Mouse (Mus musculus) forebrain, embryonic 11.5 days (tissue): ENCODE results near the gene Safb. TPM values are rescaled to one million over a fixed set of nuclear protein-coding genes. Genes with fewer than 3 reads are reported as not detected.

ENCODE experiments used
- ATAC-seq: fragments of 200-750 bp; cut with Nextera tagmentation; replicated peaks from 2 replicates; pipeline ENCODE4 v1.8.0; 2017; ENCODE audit warnings: moderate TSS enrichment; ENCODE audit not compliant: low FRiP score
- DNase-seq: peaks from one replicate; pipeline ENCODE4 v3.0.0-alpha.2; 2017; ENCODE audit warnings: low spot score
- H3K27ac ChIP-seq: fragments of 300-500 bp; sonication (generic); 2 replicates; pipeline ENCODE4 v1.5.1; 2014; ENCODE audit warnings: low read depth, low read length
- H3K27me3 ChIP-seq: fragments of 300-500 bp; sonication (generic); 2 replicates; pipeline ENCODE4 v1.6.1; 2014; ENCODE audit warnings: mild to moderate bottlenecking, low read length, mixed read lengths; ENCODE audit not compliant: control insufficient read depth, insufficient read depth
- H3K36me3 ChIP-seq: fragments of 300-500 bp; sonication (generic); 2 replicates; pipeline ENCODE4 v1.6.1; 2014; ENCODE audit warnings: mild to moderate bottlenecking, low read length, moderate library complexity, mixed read lengths; ENCODE audit not compliant: control insufficient read depth, insufficient read depth
- H3K4me1 ChIP-seq: fragments of 300-500 bp; sonication (generic); replicated peaks from 2 replicates; pipeline ENCODE4 v1.6.1; 2014; ENCODE audit warnings: low read length, mixed read lengths; ENCODE audit not compliant: control insufficient read depth, insufficient read depth
- H3K4me2 ChIP-seq: fragments of 300-500 bp; sonication (generic); 2 replicates; pipeline ENCODE4 v1.6.1; 2014; ENCODE audit warnings: low read depth, mild to moderate bottlenecking, low read length, moderate library complexity, mixed read lengths; ENCODE audit not compliant: severe bottlenecking
- H3K4me3 ChIP-seq: fragments of 300-500 bp; sonication (generic); 2 replicates; pipeline ENCODE4 v1.5.1; 2014; ENCODE audit warnings: low read depth, low read length
- H3K9ac ChIP-seq: fragments of 300-500 bp; sonication (generic); 2 replicates; pipeline ENCODE4 v1.6.1; 2014; ENCODE audit warnings: low read length
- H3K9me3 ChIP-seq: fragments of 300-500 bp; sonication (generic); 2 replicates; pipeline ENCODE4 v1.6.1; 2016; ENCODE audit warnings: low read length, mixed read lengths; ENCODE audit not compliant: control insufficient read depth
- WGBS: fragments of 180-500 bp; shearing (Covaris S2); extraction: QIAGEN DNeasy Blood & Tissue Kit; methylation state at CpG from one replicate; pipeline ENCODE4 v1.1.7; 2014; 5-methylcytosine and 5-hydroxymethylcytosine counted together
- polyA plus RNA-seq: library from polyadenylated mRNA; unstranded; fragments of >200 nt; fragmentation: Nextera tagmentation; extraction: Ambion mirVana; gene quantifications from 2 replicates; pipeline ENCODE4 v1.2.1, GENCODE M21; 2014

The Safb gene
- polyA plus RNA-seq, 1 experiment from 2014 or later, result 145 TPM

- no peak overlapping the region for H3K4me3 ChIP-seq
- 84% methylated on average over 1 of the region's 1 CpGs for WGBS
- H3K4me1 ChIP-seq, result no peaks in the 10 kb centered on the region
- no peak for ATAC-seq
- H3K9me3 ChIP-seq, result no peaks in the 10 kb centered on the region
- no peak overlapping the region for H3K27ac ChIP-seq
- no peaks in the 10 kb centered on the region for H3K27me3 ChIP-seq
- H3K9ac ChIP-seq, result no peak overlapping the region
- DNase-seq, result no peak
- H3K36me3 ChIP-seq, result peaks cover 39% of the 10 kb centered on the region
- no peak overlapping the region for H3K4me2 ChIP-seq
These were observed 12.5 kb upstream of the Safb start for GRCm38 (mm10) chr17:56572154-56572553.

DNA sequence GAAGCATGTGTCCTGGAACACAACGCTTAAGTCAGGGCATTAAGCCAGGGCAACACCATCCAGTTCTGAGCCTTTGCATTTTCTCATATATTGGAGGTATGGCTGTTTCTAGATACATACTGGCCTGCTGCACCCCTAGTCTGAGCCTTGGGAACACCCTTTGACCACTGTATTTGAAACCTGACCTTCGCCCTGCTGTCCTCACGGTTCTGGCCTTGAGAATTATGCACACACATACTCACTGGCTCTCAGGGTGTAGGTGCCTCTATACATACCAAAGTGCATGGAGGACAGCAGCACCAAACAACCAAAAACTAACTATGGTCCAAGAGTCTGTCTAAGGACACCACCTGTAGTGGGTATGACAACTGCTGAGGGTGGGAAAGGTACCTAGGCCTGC is 11.7 kb upstream of the Safb start:
- H3K4me2 ChIP-seq, result no peak overlapping the region
- DNase-seq, result no peak
- no peak overlapping the region for H3K9ac ChIP-seq
- 92% methylated on average over 3 of the region's 3 CpGs for WGBS
- H3K4me3 ChIP-seq, result no peak overlapping the region
- no peaks in the 10 kb centered on the region for H3K9me3 ChIP-seq
- H3K36me3 ChIP-seq, result peaks cover 36% of the 10 kb centered on the region
- H3K27ac ChIP-seq, result no peak overlapping the region
- H3K27me3 ChIP-seq, result no peaks in the 10 kb centered on the region
- H3K4me1 ChIP-seq, result no peaks in the 10 kb centered on the region
- no peak for ATAC-seq

- Histone ChIP-seq H3K9me3 (no peaks in the 10 kb centered on the region), H3K27ac (no peak overlapping the region), H3K36me3 (peaks cover 28% of the 10 kb centered on the region), H3K27me3 (no peaks in the 10 kb centered on the region), H3K4me1 (peaks cover 22% of the 10 kb centered on the region), H3K4me2 (peak overlapping the region; percentile 91), H3K9ac (peak overlapping the region; percentile 88), H3K4me3 (peak overlapping the region; percentile 93)
- ATAC-seq, result no peak
- DNase-seq, result no peak
- WGBS, result 78% methylated on average over 1 of the region's 1 CpGs
These were observed 1.6 kb upstream of the Safb start for GRCm38 (mm10) chr17:56583071-56583470.

GRCm38 (mm10) chr17:56583611-56584256 is 891 bp upstream of the Safb start:
- WGBS, result 5% methylated on average over 33 of the region's 33 CpGs
- H3K27ac ChIP-seq, result peak overlapping the region; percentile 88
- H3K27me3 ChIP-seq, result no peaks in the 10 kb centered on the region
- no peaks in the 10 kb centered on the region for H3K9me3 ChIP-seq
- peaks cover 23% of the 10 kb centered on the region for H3K36me3 ChIP-seq
- ATAC-seq, result no peak
- no peak for DNase-seq
- peak overlapping the region; percentile 88 for H3K9ac ChIP-seq
- peak overlapping the region; percentile 91 for H3K4me2 ChIP-seq
- H3K4me3 ChIP-seq, result peak overlapping the region; percentile 93
- peaks cover 25% of the 10 kb centered on the region for H3K4me1 ChIP-seq

DNA sequence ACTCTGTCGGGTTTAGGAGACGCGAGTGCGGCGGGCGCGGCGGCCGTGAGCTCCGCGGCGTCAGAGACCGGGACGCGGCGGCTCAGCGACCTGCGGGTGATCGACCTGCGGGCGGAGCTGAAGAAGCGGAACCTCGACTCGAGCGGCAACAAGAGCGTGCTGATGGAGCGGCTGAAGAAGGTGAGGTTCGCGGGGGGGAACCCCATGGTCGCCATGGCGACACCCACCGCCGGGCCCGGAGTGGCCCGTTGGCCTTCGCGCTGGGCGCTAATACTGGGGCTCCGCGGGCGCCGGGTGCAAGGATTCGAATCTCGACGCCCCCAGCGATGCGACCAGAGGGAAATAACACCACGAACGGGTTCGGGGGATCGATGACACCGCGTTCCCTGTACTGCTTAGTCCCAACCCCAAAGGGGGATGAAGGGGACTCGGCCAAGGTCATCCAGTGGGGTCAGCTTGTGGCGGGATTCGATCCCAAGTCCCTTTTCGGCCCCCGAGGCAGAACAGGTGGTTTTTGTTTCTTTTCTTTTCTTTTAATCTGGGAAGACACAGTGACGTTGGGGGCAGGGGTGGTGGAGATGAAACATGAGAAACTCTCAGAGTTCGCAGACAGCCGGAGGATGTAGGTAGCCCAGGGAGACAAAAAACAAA is 671 bp downstream of the Safb start:
- no peaks in the 10 kb centered on the region for H3K27me3 ChIP-seq
- peak overlapping the region; percentile 85 for H3K9ac ChIP-seq
- ATAC-seq (peak; percentile 9), DNase-seq (peak; percentile 83)
- H3K4me3 ChIP-seq, result peak overlapping the region; percentile 93
- no peaks in the 10 kb centered on the region for H3K9me3 ChIP-seq
- H3K4me1 ChIP-seq, result peaks cover 28% of the 10 kb centered on the region
- H3K27ac ChIP-seq, result peak overlapping the region; percentile 85
- WGBS, result 1% methylated on average over 61 of the region's 61 CpGs
- H3K36me3 ChIP-seq, result peaks cover 24% of the 10 kb centered on the region
- peak overlapping the region; percentile 81 for H3K4me2 ChIP-seq

DNA sequence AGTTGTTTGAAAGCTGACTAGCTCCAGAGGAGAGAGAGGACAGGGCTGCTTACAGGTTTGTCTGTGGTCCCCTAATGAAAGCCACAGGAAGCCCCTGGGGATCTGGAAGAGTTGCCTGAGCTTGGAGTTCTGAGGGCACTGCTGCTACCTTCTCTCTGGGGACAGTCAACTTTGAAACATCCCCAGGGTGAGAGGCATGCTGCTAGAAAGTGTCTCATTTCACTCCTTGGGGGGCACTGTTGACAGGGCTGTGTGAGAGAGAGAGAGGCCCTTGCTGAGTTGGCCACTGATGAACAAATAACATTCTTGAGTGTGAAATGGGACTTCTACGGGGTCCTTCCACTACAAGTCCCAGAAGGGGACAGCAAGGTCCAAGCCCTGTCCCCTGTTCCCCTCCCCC is 3.1 kb downstream of the Safb start:
- ATAC-seq (no peak), DNase-seq (no peak)
- Histone ChIP-seq H3K36me3 (peaks cover 14% of the 10 kb centered on the region), H3K4me2 (no peak overlapping the region), H3K9ac (no peak overlapping the region), H3K27me3 (no peaks in the 10 kb centered on the region), H3K9me3 (no peaks in the 10 kb centered on the region), H3K27ac (no peak overlapping the region), H3K4me1 (peaks cover 22% of the 10 kb centered on the region), H3K4me3 (no peak overlapping the region)
- WGBS, result 68% methylated on average over 1 of the region's 1 CpGs

DNA sequence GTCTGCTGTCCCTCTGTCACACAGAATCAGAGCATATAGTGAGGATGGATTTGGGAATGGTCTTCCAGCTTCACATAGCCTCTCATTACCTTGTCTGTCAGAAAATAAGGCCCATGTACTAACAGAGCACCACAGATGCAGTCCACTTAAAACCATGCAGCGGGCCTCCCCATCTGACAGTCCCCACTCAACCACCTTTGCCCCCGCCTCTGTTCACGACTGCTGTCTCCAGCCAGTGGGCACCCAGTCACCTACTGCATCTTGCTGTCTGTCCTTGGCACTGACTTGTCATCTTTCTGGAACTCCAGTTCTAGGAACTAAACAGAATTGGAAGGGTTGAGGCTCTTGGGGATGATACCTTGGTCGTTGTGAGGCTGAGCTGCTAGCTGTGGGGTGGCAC is 4.3 kb downstream of the Safb start:
- Histone ChIP-seq H3K27me3 (no peaks in the 10 kb centered on the region), H3K4me3 (no peak overlapping the region), H3K27ac (no peak overlapping the region), H3K9me3 (no peaks in the 10 kb centered on the region), H3K4me1 (peaks cover 16% of the 10 kb centered on the region), H3K9ac (no peak overlapping the region), H3K36me3 (peaks cover 20% of the 10 kb centered on the region), H3K4me2 (no peak overlapping the region)
- DNase-seq, result no peak
- ATAC-seq, result no peak
- 97% methylated on average over 4 of the region's 4 CpGs for WGBS

DNA sequence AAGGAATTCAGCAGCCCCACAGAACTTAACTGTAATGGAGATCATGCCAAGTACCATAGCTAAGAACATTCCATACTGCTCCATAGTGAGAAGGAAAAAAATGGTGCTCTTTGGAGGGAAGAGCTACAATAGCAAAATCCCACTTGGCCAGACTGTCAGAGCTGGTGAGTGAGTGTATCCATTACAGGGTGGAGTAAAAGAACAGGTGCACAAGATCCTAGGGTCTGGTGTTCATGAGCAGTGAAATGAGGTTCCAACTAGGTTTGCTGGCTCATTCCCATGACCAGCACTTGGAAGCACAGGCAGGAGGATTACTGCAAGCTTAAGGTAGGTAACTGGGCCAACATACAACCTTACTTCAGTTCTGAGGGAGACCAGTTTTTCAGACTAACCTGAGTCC is 7.9 kb downstream of the Safb start:
- Histone ChIP-seq H3K27me3 (no peaks in the 10 kb centered on the region), H3K36me3 (peaks cover 23% of the 10 kb centered on the region), H3K4me2 (no peak overlapping the region), H3K4me1 (0 out of 2 replicates have a peak, but pooled peaks cover 5% of the 10 kb centered on the region), H3K27ac (no peak overlapping the region), H3K9me3 (no peaks in the 10 kb centered on the region), H3K4me3 (no peak overlapping the region), H3K9ac (no peak overlapping the region)
- DNase-seq (no peak), ATAC-seq (no peak)
